Mouse (Mus musculus) heart, embryonic 11.5 days (tissue): ENCODE data around the gene Gm20388. TPM values are rescaled to one million over a fixed set of nuclear protein-coding genes. Genes with fewer than 3 reads are reported as not detected.

Experiments
- ATAC-seq: fragments of 200-750 bp; cut with Nextera tagmentation; replicated peaks from 2 replicates; pipeline ENCODE4 v1.8.0; 2017; ENCODE audit warnings: moderate library complexity; ENCODE audit not compliant: insufficient number of reproducible peaks, low FRiP score, low TSS enrichment
- H3K27ac ChIP-seq: fragments of 300-500 bp; sonication (generic); 2 replicates; pipeline ENCODE4 v1.5.1; 2014; ENCODE audit warnings: mild to moderate bottlenecking, low read depth, low read length
- H3K27me3 ChIP-seq: fragments of 300-500 bp; sonication (generic); 2 replicates; pipeline ENCODE4 v1.6.1; 2014; ENCODE audit warnings: mild to moderate bottlenecking, low read length, mixed read lengths; ENCODE audit not compliant: control insufficient read depth, insufficient read depth
- H3K36me3 ChIP-seq: fragments of 300-500 bp; sonication (generic); 2 replicates; pipeline ENCODE4 v1.6.1; 2014; ENCODE audit warnings: mild to moderate bottlenecking, low read length, moderate library complexity, mixed read lengths; ENCODE audit not compliant: control insufficient read depth, insufficient read depth
- H3K4me1 ChIP-seq: fragments of 300-500 bp; sonication (generic); 2 replicates; pipeline ENCODE4 v1.6.1; 2014; ENCODE audit warnings: low read length; ENCODE audit not compliant: control insufficient read depth, insufficient read depth
- H3K4me2 ChIP-seq: fragments of 300-500 bp; sonication (generic); 2 replicates; pipeline ENCODE4 v1.6.1; 2014; ENCODE audit warnings: mild to moderate bottlenecking, moderate library complexity
- H3K4me3 ChIP-seq: fragments of 300-500 bp; sonication (generic); 2 replicates; pipeline ENCODE4 v1.5.1; 2014; ENCODE audit warnings: low read depth, low read length
- H3K9ac ChIP-seq: fragments of 300-500 bp; sonication (generic); 2 replicates; pipeline ENCODE4 v1.6.1; 2014; ENCODE audit warnings: mild to moderate bottlenecking, low read depth, low read length, moderate library complexity
- H3K9me3 ChIP-seq: fragments of 300-500 bp; sonication (generic); replicated peaks from 2 replicates; pipeline ENCODE4 v1.6.1; 2016; ENCODE audit warnings: low read length; ENCODE audit not compliant: control insufficient read depth
- WGBS: fragments of 180-500 bp; shearing (Covaris S2); extraction: QIAGEN DNeasy Blood & Tissue Kit; methylation state at CpG from one replicate; pipeline ENCODE4 v1.1.7; 2014; ENCODE audit not compliant: insufficient replicate concordance; 5-methylcytosine and 5-hydroxymethylcytosine counted together
- polyA plus RNA-seq: library from polyadenylated mRNA; unstranded; fragments of >200 nt; fragmentation: Nextera tagmentation; extraction: Ambion mirVana; gene quantifications from 2 replicates; pipeline ENCODE4 v1.2.1, GENCODE M21; 2014

The Gm20388 gene
- polyA plus RNA-seq, 1 experiment from 2014 or later = 6.4 TPM

DNA sequence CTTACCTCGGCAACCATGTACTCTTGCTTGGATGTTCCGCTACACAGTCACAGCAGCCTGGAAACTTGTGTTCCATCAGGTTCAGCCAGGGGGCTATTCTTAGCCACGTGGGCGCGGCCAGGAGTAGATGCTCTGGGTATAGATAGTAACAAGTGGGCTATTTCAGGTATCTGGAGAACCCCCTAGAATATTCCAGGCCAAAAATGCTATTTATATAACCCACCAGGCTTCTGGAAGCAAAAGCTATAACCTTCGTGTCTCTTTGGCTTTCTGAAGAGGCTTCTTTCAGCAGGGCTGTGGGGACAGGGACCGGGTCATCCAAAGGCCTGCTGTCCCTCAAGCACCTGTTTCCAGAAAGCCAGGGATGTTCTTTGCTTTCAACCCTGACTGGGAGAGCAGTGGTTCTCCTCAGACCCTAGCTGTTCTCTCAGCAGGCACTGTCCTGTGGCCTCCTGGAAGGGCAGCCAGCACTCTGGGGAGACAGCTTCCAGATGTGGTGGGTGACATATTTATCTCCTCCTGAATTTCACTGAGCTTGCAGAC lies 2540.6 kb downstream of the Gm20388 start:
- WGBS = 38% methylated on average over 7 of the region's 7 CpGs
- H3K9ac ChIP-seq = no peak overlapping the region
- H3K27me3 ChIP-seq = no peaks in the 10 kb centered on the region
- ATAC-seq = peak; percentile 56
- H3K36me3 ChIP-seq = no peaks in the 10 kb centered on the region
- 0 out of 2 replicates have a peak overlapping the region, but pooled peaks have one; percentile 4 for H3K4me3 ChIP-seq
- no peaks in the 10 kb centered on the region for H3K9me3 ChIP-seq
- peaks cover 18% of the 10 kb centered on the region for H3K4me1 ChIP-seq
- H3K4me2 ChIP-seq = peak overlapping the region; percentile 45
- peak overlapping the region; percentile 88 for H3K27ac ChIP-seq

DNA sequence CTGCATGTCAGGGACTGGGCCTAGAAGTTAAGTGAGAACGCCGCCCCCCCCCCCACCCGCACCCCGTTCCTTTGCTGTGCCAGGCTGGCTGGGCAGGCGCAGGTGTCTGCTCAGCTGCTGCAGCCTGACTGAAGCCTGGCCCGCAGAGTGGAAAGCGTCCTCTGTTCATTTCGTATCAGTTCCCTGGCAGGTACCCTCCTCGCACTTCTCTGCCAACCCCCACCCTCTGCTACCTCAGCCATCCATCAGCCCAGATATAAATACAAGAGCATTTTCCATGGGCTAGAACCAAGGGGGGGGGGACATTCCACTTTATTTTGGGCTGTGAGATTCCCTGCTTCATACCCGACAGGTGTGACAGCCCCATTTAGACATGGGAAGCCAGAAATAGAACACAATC lies 2541.5 kb downstream of the Gm20388 start:
- peak overlapping the region; percentile 88 for H3K27ac ChIP-seq
- H3K36me3 ChIP-seq = no peaks in the 10 kb centered on the region
- 0 out of 2 replicates have a peak, but pooled peaks cover under 1% of the 10 kb centered on the region for H3K27me3 ChIP-seq
- H3K4me2 ChIP-seq = 0 out of 2 replicates have a peak overlapping the region, but pooled peaks have one; percentile 3
- H3K4me3 ChIP-seq = no peak overlapping the region
- H3K9ac ChIP-seq = no peak overlapping the region; the same call in 1 of the 2 replicates
- H3K4me1 ChIP-seq = peaks cover 18% of the 10 kb centered on the region
- no peaks in the 10 kb centered on the region for H3K9me3 ChIP-seq
- ATAC-seq = no peak
- 63% methylated on average over 10 of the region's 10 CpGs for WGBS

DNA sequence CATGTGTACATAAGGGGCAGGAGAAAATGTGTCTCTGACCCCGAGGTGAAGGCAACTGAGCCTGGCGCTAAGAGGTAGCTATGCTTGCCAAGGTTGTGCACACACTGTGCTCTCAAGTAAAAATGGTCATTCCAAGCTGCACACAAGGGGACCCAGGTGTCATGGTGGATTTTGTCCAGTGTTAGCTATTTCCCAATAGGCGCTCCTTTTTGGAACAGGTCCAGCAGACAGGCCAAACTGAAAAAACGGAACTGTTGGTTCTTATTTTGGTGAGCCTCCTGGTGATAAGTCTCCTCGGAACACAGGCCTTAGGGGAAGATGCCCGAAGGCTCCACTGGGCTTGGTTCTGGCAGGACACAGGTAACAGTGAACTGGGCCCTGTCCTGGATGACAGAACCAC lies 2543.8 kb downstream of the Gm20388 start:
- Histone ChIP-seq H3K36me3 (no peaks in the 10 kb centered on the region), H3K4me3 (no peak overlapping the region), H3K27me3 (peaks cover 12% of the 10 kb centered on the region), H3K9me3 (no peaks in the 10 kb centered on the region), H3K27ac (no peak overlapping the region), H3K4me1 (peaks cover 18% of the 10 kb centered on the region), H3K9ac (no peak overlapping the region), H3K4me2 (no peak overlapping the region)
- no peak for ATAC-seq
- WGBS = 83% methylated on average over 6 of the region's 6 CpGs

DNA sequence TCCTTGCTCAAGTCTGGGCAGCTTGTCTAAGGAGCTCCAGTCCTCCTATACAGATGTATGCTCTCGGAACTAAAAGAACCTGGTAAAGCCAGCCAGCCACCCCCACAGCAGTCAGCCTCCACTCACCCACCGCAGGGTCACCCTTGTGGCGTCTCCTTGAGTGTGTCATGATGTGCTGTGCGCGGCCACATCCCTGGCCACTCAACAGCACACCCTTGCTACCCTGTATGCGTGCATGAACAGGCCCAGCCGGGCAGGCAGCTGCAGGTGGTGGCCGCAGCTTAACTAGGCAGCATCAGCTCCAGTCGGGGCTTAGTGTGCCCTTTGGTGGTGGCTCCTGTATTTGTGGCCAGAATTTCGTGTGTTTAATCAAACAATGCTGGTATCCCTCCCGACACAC lies 2546.5 kb downstream of the Gm20388 start:
- no peak for ATAC-seq

DNA sequence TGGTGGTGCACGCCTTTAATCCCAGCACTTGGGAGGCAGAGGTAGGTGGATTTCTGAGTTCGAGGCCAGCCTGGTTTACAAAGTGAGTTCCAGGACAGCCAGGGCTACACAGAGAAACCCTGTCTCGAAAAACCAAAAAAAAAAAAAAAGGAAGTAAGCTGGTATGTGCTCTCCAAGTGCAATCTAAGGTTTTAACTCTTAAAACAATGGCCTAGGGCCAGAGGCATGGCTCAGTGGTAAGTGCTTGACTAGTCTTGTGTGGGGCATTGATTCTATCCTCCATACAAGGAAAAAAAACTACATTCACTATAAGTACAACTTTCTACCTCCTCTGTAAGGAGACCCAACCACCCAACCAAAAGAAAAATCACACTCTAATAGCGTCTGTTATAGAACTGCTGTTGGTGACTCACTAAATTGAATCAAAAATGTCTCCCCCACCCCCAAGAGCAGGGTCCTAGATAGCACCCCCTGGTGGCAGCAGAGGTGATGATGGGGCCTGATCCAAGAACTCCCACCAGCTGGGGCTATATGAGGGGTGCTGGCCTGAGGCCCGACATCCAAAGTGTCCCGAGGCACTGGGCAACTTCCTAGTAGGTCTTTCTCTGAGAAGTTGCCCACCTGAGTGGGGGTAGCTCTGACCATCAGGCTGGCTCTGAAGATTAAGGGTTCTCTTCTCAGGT lies 2548.7 kb downstream of the Gm20388 start:
- Histone ChIP-seq H3K9me3 (no peaks in the 10 kb centered on the region), H3K4me1 (peaks cover 35% of the 10 kb centered on the region), H3K27ac (no peak overlapping the region), H3K4me2 (peak overlapping the region; percentile 86), H3K9ac (no peak overlapping the region), H3K36me3 (no peaks in the 10 kb centered on the region), H3K27me3 (peaks cover 33% of the 10 kb centered on the region), H3K4me3 (peak overlapping the region; percentile 46; the same call in 1 of the 2 replicates)
- WGBS = 58% methylated on average over 6 of the region's 6 CpGs
- ATAC-seq = no peak

More for the DNA sequence above, 2546.5 kb downstream of the Gm20388 start:
- Histone ChIP-seq H3K9me3 (no peaks in the 10 kb centered on the region), H3K4me1 (peaks cover 27% of the 10 kb centered on the region), H3K27ac (no peak overlapping the region), H3K9ac (no peak overlapping the region), H3K4me3 (no peak overlapping the region), H3K4me2 (no peak overlapping the region), H3K27me3 (peaks cover 33% of the 10 kb centered on the region), H3K36me3 (no peaks in the 10 kb centered on the region)
- 64% methylated on average over 11 of the region's 11 CpGs for WGBS

DNA sequence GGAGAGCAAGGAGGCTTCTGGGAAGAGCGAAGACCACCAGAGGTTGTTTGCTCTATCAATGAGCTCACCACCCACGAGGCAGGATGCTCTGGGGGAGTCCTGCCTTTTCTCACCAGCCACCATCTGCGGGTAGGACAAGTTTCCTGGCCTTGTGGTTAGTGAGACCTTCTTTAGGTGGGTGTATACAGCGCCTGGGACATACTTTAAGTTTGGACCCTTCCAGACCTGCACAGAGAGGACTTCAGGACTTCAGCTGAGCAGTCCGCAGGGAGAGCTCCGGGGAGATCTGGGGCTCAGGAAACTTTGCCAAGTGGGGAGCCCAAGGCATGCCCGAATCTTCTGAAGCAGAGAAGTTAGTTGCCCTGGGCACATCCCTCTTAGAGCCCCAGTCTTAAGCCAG lies 2549.3 kb downstream of the Gm20388 start:
- Histone ChIP-seq H3K27me3 (peaks cover 33% of the 10 kb centered on the region), H3K4me2 (peak overlapping the region; percentile 86), H3K27ac (no peak overlapping the region), H3K4me1 (peaks cover 35% of the 10 kb centered on the region), H3K36me3 (no peaks in the 10 kb centered on the region), H3K9me3 (no peaks in the 10 kb centered on the region), H3K9ac (peak overlapping the region; percentile 67), H3K4me3 (peak overlapping the region; percentile 46)
- no peak for ATAC-seq
- 21% methylated on average over 7 of the region's 7 CpGs for WGBS

DNA sequence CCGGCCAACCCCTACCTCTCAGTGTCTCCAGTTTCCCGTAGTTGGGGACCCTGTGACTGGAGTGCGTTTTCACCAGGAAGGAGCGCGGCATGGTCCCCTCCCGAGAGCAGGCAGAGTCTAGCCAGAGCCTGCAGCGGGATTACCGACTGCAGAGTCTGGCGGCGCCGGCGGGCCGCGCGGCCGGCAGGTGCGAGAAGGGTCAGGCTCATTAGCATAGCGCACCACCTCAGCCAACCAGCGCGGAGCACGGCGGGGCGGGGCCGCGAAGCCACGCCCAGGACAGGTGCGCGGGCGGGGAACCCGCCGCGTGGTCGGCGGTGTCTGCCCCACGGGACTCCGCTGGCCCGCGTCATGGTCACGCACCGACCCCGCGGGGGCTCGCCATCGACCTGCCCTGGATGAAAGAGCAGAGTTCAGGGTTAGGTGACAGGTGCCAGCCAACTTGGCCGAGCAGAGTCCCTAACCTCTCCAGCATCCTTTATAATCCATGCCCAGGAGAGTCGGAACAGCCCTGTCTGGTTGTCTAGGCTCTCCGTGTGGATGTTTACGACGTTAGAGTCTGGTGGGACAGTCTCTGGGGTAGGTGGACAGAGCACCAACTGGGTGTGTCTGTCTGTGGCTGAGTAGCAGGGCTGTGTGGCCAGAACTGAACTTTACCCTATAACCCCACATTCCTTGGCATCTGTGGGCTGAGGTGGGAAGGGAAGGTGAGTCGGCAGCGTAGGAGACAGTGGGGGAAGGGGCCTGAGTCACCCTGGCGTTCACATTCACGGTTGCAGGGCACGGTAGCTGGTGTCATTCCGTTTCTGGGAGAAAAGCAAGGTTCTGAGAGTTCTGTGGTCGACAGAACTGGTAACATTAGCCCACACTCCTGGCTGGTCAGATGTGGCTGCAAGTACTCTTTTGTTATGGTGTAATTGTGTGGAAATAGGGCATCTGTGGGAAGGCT lies 2550.2 kb downstream of the Gm20388 start, which contains the start of gene Snai3:
Gene Snai3, minus strand, starts transcription at position 210 of the 949 bp plus-strand sequence.
- Histone ChIP-seq H3K4me1 (peaks cover 35% of the 10 kb centered on the region), H3K9ac (peak within 1 kb of the TSS; percentile 67), H3K27me3 (peaks cover 33% of the 10 kb centered on the region), H3K36me3 (no peaks in the 10 kb centered on the region), H3K27ac (no peak within 1 kb of the TSS), H3K9me3 (no peaks in the 10 kb centered on the region), H3K4me2 (peak within 1 kb of the TSS; percentile 86), H3K4me3 (peak within 1 kb of the TSS; percentile 46)
- WGBS = 5% methylated on average over 49 of the region's 56 CpGs
- ATAC-seq = 0 out of 2 replicates have a peak, but pooled peaks have one; percentile 46

DNA sequence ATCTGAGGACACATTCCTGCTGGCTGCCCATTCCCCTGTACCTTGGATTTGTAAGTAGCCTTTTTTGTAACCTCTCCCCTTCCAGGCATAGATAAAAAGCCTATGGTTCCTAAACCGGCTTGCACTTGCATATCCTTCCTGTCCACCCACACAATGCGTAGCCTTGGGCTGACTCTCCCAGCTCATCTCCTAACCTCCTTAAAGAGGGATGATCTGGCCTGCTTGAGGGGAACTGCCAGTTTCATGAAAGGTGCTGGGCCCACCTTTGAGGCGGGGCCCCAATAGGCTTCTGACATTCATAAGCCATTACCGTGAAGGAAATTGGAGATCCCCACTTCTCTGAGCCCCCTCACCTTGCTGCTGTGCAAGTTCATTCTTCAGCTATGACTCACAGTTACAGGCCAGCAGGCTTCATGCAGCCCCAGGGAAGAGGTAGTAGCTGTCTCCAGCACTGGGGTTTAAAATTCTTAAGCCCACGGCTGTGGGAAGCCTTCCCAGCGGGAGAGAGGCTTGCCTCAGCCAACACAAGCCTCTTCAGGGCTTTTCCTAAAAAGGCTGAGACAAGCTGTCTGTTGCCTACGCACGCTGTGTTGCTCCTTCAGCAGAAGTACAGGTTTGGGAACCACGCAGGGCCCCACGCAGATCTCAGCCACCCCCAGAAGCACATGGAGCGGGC lies 2551.0 kb downstream of the Gm20388 start:
- Histone ChIP-seq H3K4me3 (no peak overlapping the region), H3K4me1 (peaks cover 35% of the 10 kb centered on the region), H3K9me3 (no peaks in the 10 kb centered on the region), H3K36me3 (peaks cover 4% of the 10 kb centered on the region; the same call in 1 of the 2 replicates), H3K9ac (no peak overlapping the region), H3K27me3 (peaks cover 33% of the 10 kb centered on the region), H3K27ac (no peak overlapping the region), H3K4me2 (no peak overlapping the region)
- 60% methylated on average over 11 of the region's 11 CpGs for WGBS
- ATAC-seq = no peak
